Mouse (Mus musculus) lung, postnatal 10 days (tissue): Measurements from ENCODE around the gene Mrps9.
"Not testable (repeated sequence)": the region's sequence is repeated elsewhere in the genome, so short reads cannot be mapped to it uniquely, and the experiment has no call there.

Source experiments
- DNase-seq: peaks from one replicate; pipeline ENCODE4 v3.0.0; 2021

Mrps9 gene

DNA sequence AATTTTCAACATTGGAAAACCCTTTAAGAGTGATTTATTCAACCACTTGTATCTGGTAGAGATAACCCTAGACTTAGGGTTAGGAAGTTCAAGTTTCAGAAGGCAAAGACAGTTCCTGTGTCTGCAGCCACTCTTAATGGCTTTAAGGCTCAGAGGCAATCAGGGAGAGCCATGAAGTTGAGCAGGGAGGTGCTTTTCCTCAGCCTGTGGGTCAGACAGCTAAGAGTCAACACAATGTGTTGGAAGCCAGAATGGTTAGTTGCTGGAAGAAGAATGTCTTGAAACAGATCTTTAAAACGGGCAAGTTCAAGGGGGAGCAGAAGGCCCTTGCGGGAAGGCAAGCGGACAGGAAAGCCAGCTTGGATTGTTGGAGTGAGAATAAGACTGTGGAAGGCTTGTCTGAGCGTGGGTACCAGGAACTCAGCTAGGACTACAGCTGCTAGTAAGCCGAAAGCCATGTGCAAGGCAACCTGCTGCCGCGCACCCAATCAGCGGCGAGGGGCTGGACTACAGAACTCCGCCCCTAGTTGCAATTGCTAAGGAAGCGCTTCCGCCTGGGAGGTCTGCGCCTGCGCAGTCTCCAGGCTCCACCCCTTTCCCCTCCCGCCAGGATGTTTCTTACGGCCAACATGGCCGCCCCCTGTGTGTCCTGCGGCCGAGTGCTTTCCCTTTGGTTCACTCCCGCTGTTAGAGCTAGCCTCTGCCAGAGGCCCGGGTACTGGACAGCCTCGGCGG, at the start of gene Mrps9:
Mrps9 (plus strand) TSS at position 571 of the 735 bp plus-strand sequence.
- peak; percentile 99 for DNase-seq

DNA sequence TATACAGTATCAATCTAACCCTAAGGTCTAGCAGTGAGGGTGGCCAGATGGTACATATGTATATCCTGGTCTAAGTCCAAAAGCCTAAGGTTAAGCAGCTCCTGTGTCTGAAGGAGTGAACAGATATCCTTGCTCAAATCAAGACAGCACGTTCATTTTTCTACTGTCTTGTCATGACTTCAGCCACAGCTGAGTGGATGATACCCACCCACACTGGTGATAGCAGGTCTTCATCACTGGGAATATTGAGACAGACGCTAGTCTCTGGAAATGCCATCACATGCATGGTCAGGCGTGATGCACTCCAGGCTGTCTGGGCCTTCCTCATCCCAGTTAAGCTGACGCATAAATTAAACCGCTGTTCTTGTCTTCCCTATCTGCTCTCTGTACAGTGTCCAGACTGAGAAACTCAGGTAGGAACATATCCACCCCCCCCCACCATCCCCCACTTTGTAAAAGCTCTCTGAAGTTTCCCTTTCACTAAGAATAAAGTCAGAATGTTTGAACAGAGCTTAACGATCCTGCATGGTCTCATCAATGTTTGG, 37.7 kb upstream of the Mrps9 start:
- DNase-seq, result no peak

DNA sequence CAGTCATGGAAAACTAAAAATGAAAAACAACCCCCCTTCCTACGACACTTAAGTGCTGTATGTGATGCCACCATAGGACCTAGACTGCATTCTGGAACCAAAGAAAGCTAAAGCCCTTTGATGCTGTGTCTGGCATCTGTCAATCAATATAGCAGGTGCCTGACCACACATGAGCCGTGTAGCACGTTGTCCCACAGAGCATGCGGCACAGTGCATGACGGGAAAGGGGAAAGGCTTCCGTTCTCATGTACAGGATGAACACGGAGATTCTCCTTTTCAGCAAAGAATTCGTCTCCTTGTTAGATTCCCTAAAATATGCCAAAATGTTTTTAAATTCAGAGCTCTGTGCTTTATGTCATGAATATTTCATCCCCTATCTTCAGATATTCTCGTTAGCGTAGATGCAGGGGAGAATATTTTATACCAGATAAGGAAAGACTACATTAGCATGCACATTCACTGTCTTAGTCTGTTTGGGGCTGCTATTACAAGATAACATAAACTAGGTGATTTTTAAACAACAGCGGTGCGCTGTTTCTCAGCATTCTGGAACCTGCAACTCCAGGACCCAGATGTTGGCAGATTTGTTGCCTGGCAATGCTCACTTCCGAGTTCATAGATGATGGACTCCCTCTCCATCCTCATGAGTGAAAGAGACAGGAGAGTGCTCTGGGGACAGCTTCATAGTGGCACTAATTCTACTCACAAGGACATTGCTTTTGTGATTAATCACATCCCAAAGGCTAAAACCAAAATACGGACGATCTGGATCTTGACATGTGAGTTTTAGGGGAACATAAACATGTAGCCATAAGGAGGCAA, 36.0 kb upstream of the Mrps9 start:
- DNase-seq, result no peak

DNA sequence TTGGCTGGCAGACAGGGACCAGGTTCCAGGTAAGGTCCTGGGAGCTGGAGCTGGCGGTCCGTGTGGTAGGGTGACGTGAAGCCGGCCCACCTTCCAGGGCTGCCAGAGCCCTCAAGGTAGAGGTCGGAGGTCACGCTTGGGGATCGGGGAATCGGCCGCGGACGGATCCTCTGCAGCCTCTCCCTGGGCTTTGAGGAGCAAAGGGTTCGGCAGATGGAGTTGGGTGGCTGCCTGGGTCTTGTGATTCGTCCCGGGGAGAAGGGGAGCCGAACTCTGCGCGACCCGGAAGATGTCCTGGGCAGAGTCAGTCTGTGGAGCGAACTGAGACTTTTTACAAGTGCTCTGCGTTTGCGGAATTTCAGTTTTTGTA, 350 bp downstream of the Mrps9 start:
- DNase-seq, result peak; percentile 41

DNA sequence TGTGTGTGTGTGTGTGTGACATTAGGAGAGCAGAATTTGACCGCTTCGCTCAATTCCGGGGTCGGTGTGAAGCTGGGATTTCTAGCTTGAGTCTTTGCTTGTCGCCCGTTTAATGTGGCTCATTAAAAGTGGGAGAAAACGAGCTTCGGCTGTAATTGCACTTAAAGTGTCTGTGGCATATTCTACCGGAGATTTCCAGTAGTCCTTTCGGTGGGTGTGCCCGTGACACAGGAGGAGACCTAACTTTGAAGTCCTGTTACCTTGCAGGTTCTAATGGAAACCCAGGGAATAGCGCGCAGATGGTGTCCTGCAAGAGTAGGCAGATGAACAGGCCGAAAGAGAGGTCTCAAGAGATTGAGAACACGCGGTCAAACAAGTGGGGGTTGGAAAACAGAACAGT, 777 bp downstream of the Mrps9 start:
- no peak for DNase-seq

DNA sequence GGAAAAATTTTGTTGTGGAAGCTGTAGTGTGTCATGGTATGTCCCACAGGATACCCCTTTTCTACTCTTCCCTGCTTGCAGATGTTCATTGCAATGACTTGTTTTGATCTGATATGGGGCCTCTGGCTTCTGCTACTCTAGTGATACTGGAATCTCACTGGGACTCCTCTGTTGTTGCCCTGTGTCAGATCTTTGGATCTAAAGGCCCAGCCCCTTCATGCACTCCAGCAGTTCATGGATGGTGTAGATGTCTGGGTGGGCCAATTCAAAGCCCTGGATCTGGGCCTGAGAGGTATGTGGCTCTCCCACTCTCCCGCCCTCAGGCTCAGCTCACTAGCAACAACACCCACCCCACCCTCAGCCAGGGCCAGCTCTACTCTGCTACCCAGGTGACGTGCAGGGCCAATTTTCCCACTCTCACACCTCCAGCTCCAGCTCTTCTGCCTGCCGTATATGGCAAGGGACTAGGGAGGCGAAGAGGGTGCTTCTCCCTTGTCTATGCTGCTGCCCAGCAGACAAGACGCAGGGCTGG, 13.8 kb downstream of the Mrps9 start:
- no peak for DNase-seq

DNA sequence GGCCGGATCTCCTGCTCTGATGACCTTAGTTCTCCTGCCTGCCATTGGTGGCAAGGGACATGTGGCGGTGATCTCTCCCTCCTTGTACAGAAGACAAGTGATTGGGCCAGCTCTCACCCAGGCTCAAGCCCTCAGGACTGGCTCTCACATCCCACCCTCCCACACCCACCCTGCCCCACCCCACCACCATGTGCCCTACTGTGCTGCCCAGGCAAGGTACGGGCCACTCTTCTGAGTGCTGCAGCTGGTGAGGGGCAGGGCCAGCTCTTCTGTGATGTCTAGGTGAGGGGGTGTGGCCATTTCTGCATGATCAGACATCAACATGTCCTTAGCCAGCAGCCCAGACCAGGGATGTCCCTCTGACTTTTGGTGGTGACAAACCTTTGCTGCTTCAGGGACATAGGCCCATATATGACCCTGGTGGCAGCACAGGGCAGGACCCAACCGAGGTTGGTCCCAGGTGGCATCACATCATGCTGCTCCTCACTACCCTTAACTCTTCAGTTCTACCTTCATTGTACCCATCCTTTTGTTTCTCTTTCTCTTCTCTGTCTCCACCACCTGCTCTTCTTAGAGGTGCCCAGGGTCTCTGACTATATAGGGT, 14.4 kb downstream of the Mrps9 start:
- no peak for DNase-seq

DNA sequence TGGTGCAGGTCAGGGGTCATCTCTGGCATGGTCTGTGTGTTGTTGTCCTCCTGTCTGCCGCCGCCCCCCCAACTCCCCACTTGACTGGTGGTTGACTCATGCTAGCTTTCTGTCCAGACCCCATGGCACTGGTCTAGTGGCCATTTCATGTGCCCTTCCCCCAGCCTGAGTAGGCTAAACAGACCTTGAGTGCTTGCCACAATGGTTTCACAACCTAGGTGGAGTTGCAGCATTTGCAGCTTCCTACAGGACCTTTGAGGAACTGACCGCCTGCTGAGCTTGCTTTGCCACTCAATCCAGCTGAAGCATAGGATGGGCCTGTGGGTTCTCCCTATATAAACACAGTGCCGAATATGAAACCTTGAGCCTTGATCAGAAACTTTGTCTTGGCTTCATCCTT, 15.0 kb downstream of the Mrps9 start:
- peak; percentile 24 for DNase-seq

DNA sequence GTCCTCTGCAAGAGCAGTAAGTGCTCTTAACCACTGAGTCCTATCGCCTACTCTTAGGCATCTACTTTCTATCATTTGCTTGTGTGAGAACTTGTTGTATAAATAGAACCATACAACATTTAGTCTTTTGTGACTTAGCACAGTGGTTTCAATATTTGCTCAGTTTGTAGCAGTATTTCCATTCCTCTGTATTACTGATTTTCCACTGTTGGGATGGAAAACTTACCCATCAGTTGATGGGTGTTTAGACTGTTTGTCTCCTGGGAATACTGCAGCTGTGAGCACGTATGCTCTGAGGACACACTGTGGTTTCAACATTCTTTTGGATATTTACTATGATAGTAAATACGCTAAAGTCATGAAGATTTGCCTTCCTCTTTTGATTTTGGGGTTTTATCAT, 16.2 kb downstream of the Mrps9 start:
- DNase-seq, result no peak

DNA sequence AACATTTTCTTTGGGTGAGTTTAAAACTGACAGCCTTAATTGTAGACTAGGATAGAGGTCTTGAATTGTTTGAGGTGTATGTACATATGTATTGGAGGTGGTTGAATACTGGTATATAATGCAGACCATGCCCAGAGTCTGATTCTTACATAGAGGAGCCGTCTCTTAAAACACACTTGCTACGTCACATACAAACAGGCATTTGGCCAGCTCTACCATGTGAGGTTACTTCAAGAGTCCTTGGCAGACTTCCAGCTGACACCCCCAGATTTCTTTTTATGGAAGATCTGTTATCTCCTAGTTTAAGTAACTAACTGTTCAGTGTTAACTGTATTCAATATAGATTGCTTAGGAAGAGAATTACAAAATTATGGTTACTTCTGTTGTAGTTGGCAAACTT, 23.1 kb downstream of the Mrps9 start:
- no peak for DNase-seq

DNA sequence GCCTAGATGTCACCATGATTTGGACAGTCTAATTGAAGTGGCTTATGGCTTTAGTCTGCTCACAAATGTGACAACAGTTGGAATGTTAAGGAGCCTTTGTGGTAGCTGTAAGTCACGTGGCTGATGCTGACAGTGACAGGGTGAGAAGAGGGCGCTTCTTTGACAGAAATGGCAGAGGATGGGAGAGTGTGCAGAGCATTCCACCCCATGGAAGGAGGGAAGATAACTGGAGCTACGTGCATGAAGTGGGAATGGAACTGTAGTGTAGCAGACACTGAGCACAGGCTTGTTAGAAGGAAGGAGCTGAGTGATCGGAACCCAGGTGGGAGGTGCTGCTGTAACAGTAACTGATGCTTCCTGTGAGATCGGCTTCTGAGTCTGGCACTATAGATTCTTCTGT, 24.2 kb downstream of the Mrps9 start:
- DNase-seq, result no peak

DNA sequence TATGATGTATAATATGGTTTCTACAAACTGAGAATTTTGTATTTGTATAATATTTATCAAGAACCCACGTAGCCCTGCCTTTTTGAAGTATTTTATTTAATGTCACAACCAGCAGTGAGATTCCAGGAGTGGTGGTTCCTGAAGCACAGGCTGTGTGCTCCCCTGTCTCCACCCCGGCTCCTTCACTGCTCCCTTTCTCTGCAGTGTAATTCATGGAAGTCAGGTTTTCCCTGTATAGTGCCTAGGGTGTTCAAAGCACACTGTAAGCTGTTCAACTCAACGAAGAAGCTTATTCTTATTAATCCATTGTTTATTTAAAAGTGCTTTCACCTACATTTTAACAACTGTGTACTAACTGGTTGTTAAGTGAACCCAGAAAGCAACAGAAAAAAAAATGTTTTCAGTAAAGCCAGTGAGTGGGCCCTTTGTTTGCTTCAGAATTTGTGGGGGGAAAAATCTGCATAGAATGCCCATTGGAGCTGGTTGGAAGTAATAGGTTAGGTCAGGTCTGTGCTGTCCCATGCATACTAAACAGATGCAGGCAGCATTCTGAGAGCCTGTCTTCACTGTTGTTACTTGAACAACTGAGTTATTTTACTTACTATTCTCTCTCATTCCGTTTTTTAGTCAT, 25.5 kb downstream of the Mrps9 start:
- no peak for DNase-seq

DNA sequence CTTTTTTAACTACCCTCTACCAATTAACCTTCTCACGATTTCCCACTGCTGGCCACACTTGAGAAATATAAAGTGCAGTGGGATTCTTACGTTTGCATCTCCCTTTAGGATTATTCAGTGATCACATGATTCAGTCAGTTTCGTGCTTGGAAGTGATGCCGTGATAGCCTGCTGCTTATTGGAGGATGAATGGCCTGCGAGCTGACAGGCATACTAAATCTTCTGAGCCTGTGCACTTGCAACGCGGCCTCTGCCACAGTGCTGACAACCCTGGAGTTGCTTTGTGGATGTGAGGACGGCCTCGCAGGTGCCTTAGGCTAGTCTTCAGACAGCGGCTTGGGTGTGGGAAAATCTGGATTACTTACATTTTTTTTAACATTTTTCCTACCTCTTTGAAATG, 26.2 kb downstream of the Mrps9 start:
- no peak for DNase-seq

DNA sequence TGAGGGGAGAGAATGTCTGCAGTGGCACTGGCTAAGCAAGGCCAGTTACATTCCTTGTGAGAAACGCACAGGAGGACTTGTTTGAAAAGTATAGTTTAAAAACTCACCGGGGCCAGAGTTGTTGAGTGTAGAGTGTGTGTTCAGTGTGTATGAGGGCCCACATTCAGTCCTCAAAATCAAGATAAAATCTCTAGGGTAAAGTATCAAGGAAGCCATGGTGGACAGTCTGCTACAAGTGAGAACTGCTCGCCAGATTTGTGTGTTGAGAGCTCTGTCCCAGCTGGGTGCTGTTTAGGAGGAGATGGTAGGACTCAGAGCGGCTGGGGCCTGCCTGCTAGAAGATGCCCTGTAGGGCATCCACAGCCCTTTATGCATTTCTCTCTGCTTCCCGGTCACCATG, 27.8 kb downstream of the Mrps9 start:
- no peak for DNase-seq

DNA sequence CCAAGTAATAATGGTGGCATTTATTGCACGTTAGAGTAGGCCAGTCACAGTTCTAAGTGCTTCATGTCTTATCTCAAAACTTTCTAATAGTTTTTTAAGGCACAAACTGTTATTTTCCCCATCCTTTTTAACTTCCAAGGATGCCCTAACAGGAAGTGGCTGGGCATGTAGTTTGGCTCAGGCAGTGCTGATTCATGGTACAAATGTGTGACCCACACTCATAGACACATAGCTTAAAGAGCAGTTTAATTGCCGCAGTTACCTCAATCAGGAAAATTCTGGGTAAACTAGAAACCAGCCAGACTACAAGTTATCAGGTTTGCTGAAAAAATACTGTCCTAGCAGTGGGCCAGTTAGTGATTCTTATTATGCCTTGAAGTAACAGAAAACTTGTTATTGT, 31.2 kb downstream of the Mrps9 start:
- no peak for DNase-seq

DNA sequence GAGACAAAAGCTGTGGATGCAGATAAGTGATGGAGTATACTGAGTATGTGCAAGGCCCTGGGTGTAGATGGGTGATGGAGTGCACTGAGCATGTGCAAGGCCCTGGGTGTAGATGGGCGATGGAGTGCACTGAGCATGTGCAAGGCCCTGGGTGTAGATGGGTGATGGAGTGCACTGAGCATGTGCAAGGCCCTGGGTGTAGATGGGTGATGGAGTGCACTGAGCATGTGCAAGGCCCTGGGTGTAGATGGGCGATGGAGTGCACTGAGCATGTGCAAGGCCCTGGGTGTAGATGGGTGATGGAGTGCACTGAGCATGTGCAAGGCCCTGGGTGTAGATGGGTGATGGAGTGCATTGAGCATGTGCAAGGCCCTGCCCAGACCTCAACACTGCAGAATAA, 32.4 kb downstream of the Mrps9 start:
- not testable (repeated sequence) for DNase-seq

DNA sequence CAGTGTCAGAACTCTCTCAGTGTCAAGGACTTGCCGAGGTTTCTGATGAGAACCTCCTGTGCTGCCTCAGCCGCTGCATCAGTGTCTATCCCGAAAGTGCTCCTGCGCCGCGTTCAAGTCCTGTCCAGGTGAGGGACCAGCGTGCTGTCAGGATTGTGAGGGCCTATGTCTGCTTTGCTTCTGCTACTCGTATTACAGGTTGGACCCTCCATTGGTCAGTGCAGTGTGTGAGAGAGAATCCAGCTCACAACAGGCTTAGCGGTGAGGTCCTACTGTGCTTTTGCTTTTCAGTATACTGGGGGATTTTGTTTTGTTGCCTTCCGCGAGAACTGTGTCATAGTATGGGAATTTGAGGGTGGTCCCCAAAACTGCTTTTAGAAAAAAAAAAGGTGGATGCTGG, 36.8 kb downstream of the Mrps9 start:
- no peak for DNase-seq

DNA sequence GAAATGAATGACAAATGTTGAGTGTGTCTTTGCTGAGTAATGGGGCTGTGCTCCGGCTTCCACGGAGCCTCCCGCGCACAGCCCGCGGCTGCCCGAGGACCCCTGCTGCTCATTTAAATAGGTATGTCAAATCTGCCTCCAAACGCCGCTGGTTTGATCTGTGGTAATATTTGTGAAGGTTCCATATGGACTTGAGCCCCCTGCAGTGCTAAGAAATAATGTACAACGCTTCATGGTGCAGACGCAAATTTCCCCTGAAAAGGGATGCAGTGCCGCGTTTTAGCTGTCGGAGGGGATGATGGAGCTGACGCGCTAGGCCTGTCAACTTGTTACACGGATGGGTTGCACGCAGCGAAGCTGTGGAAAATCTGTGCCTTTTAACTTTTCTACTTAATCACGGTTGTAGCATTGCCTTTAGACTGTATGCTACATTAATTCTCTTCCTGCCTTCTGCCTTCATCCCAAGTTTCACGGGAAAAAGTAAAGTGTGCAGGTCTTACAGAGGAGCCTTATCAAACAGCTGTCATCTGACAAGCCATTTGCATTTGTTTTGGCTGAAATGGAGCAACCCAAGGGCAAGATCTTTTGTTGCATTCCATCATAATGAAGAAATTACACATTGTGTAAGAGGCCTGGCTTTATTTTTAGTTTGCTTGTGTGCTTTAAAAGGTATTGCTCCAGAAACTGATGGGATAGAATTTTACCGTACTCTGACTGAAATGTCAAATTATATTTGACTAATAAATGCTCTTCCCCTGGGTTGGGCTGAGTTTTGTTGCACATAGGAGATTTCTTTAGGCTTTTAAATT, 37.7 kb downstream of the Mrps9 start:
- peak; percentile 12 for DNase-seq

DNA sequence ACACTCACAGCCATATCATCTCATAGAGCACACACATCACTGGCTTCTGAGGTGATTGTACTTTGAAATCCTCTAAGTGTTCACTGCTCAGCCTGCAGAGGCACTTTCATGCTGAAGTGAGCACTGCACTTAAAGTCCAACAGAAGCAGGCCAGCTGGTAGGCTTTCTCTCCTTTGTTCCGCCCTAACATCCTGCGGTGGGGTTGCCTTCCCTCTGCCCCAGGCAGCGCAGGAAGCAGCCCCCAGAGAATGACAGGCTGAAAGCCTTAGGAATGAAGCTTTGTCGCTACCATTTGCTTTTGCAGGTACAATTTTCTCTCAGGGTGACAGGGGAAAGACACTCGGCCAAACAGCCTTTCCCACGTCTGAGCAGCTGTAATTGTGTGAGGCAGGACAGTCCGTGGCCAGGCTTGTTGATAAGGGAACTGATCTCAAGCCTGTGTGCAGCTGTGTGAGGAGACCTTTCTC, 38.4 kb downstream of the Mrps9 start:
- no peak for DNase-seq

DNA sequence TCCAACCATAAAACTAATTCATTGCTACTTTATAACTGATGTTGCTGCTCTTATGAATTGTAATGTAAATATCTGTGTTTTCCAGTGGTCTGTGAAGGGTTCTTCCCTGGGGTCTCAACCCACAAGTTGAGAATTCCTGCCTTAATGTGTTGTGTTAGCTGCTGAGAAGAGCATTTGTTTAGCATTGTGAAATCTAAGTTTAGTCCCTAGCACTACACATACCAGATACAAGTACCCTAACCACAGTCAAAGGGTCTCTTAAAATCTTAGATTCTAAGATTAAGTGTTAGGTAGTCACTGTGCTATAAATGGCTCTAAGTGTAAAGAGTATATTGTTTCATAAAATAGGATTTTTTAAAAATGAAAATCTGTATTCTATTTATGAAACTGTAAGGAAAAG, 43.7 kb downstream of the Mrps9 start:
- no peak for DNase-seq

DNA sequence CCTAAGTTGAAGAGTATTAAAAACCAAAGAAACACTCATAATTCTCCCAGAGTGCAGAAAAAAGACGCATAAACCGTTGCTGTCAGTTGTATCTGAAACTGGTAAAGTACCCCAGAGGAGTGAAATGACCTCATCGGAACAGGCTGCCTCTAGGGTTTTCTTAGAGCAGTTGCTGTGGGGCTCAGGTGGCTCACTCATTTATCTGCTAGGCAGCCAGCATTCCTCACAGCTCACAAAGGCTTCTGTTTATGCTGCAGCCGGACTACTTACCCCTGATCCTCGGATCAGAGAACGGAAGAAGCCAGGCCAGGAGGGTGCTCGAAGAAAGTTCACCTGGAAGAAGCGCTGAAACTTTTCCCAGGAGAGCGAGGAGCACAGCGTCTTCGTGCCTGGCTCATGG, 54.1 kb downstream of the Mrps9 start:
- no peak for DNase-seq

DNA sequence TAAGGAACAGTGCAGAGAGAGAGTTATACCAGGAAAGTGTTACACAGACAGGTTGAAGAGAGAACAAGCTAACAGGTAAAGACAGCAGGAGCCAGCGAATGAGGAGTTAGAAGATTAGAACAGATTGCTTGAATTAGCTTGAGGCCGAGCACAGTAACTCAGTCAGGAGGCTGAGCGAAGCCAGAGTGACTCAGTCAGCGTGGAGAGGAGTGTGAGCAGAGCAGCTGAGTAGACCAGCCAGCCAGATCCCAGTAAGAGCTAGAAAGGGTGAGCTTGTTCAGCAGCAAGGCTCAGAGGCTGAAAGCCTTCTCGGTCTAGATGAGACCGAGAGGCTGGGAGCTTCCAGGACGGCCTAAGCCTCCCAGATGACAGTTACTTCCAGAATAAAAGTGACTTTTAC, 55.7 kb downstream of the Mrps9 start:
- DNase-seq, result no peak
